Mouse (Mus musculus): Measurements from ENCODE around the gene Sfrp2. TPM values are rescaled to one million over a fixed set of nuclear protein-coding genes. Genes with fewer than 3 reads are reported as not detected.

The Sfrp2 gene
- total RNA-seq, 2 experiments from 2014 or later, result 9.6 to 12.2 TPM

- intact Hi-C loops (cut with DNase I), result no loop called here
- no peak for DNase-seq (ENCODE audit: extremely low spot score in 1 of 2, low spot score in 2 of 2)
These were observed 45.9 kb downstream of the Sfrp2 start for GRCm38 (mm10) chr3:83811987-83812386.

GRCm38 (mm10) chr3:83812863-83813262 lies 46.7 kb downstream of the Sfrp2 start:
- peak in 1 of 2 experiments; percentile 19 for DNase-seq (ENCODE audit: extremely low spot score in 1 of 2, low spot score in 2 of 2)
- intact Hi-C loops (cut with DNase I), result no loop called here

- intact Hi-C loops (cut with DNase I), result no loop called here
- no peak for DNase-seq (ENCODE audit: extremely low spot score in 1 of 2, low spot score in 2 of 2)
These were observed 50.3 kb downstream of the Sfrp2 start for GRCm38 (mm10) chr3:83816372-83816925.

GRCm38 (mm10) chr3:83823774-83824173 lies 57.7 kb downstream of the Sfrp2 start:
- no peak for DNase-seq (ENCODE audit: extremely low spot score in 1 of 2, low spot score in 2 of 2)
- intact Hi-C loops (cut with DNase I), result no loop called here

Other genes starting within 250 kb of the Sfrp2 start
- gene Tlr2, start 75.4 kb downstream of the Sfrp2 start, total RNA-seq (2021), result under 1 TPM; 0.54 to 0.67 TPM